Mouse (Mus musculus): ENCODE measurements around the gene Agrp. TPM values are rescaled to one million over a fixed set of nuclear protein-coding genes. Genes with fewer than 3 reads are reported as not detected.
A peak's percentile ranks its signal among the peaks of the same experiment; 100 is the strongest.

Gene Agrp
- polyA plus RNA-seq, 1 experiment from 2014 or later, result 0.69 TPM

DNA sequence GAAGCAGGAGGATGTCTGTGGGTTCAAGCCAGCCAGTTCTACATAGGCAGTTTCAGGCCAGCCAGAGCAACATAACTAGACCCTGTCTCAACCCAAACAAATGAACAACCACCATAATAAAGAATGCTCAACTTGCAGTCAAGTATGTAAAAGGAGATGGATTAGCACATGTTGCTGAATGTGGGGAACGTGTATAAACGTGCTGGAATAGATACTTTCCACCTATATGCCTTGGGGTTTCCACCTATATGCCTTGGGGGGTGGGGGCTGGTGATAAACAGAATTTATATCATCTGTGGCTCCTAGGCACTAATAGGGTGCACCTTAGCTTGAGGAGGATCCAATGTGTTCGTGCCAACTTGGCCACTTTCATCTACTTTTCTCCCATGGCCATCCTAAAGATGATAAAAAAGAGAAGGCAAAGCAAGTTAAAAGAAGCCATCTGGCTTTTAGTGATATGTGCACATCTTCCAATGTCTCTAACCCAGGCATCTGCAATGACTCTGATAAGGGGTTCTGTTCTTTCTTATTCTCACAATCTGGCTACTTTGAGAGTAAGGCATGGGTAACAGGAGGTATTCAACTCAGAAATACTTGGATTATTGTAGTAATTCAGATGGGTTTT, 95.0 kb downstream of the Agrp start:
- ATAC-seq (replicated peaks), result no peak
- peaks cover 19% of the 10 kb centered on the region for H3K36me3 ChIP-seq
- H3K4me1 ChIP-seq, result 0 out of 2 replicates have a peak, but pooled peaks cover 4% of the 10 kb centered on the region
- WGBS, result 84% methylated on average over 3 of the region's 3 CpGs
- H3K4me2 ChIP-seq (replicated peaks), result no peak overlapping the region
- no peak overlapping the region for H3K27ac ChIP-seq (replicated peaks)
- no peaks in the 10 kb centered on the region for H3K27me3 ChIP-seq
- H3K9me3 ChIP-seq, result no peaks in the 10 kb centered on the region
- H3K9ac ChIP-seq (replicated peaks), result no peak overlapping the region
- no peak overlapping the region for H3K4me3 ChIP-seq

DNA sequence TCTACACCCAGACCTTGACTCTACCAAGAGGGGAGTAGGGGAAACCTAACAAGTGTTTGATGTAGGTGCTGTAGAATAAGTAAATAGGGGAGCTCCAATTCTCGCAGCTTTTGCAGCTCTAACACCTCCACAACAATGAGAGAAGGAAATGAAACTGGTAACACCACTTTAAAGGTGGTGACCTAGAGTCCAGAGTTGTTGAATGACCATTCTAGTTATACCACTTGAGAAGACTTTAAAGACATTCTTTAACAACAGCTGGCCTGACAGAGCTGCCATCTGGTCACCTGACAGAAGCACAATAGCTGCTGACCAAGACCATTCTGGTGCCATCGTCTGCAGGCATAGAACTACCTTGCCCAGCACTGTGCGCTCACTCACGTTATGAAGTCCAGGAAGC, 98.3 kb downstream of the Agrp start:
- H3K9me3 ChIP-seq, result no peaks in the 10 kb centered on the region
- H3K36me3 ChIP-seq, result peaks cover 28% of the 10 kb centered on the region
- H3K4me3 ChIP-seq, result no peak overlapping the region
- WGBS, result 91% methylated on average over 4 of the region's 4 CpGs
- no peaks in the 10 kb centered on the region for H3K27me3 ChIP-seq
- no peak overlapping the region for H3K4me2 ChIP-seq (replicated peaks)
- no peak for ATAC-seq (replicated peaks)
- no peak overlapping the region for H3K9ac ChIP-seq (replicated peaks)
- H3K27ac ChIP-seq (replicated peaks), result no peak overlapping the region
- H3K4me1 ChIP-seq, result no peaks in the 10 kb centered on the region

DNA sequence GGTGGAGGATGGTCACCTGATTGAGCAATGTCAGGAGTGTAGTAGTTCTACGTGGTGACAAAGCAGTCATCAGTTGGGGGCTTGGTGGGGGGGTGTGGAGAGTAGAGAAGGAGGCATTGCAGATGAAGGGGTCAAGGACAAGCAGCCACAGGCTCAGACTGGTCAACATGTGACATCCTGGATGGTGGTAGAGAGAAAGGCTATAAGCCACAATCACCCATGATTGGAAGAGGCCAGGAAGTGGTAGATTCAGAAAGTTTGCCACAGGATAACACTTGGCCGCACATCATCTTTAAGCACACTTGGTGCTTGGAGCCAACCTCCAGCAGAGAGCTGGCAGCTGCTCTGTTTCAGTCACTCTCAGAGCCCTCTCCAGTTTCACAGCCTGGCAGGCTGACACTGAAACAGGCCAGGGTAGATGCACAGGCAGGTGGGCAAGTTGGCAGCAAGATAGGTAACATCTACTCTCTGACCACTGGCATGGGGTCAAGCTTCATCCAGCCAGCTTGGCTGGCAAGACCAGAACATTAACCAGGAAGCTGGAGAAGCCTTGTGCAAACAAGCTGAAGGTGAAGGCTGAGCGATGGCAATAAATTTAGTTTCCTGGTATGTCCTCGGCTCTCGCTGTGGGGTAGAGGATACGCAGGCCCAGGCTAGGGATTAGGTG, 100.0 kb downstream of the Agrp start:
- Histone ChIP-seq H3K4me2 (replicated peaks) (no peak overlapping the region), H3K4me3 (no peak overlapping the region), H3K9me3 (no peaks in the 10 kb centered on the region), H3K27me3 (no peaks in the 10 kb centered on the region), H3K4me1 (no peaks in the 10 kb centered on the region), H3K27ac (replicated peaks) (no peak overlapping the region), H3K36me3 (peaks cover 31% of the 10 kb centered on the region), H3K9ac (replicated peaks) (no peak overlapping the region)
- WGBS, result 89% methylated on average over 6 of the region's 6 CpGs
- no peak for ATAC-seq (replicated peaks)

DNA sequence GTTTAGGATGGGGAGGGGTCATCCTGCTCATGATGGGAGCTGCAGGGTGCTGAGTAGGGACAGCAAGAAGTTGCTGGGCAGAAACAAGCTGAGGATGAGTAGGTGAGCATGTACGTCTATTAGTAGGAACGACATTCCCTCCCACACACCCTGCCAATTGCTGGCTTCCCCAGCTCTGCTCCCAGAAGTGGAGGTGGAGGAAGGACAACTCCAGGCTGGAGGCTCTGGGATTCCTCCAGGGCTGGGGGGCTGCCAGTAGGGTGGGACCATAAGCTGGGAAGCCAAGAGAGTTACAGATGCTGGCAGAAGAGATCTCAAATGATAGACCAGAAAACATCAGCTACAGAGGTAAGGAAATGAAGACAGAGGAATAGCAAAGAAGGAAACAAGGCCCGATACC, 100.6 kb downstream of the Agrp start:
- H3K36me3 ChIP-seq, result peaks cover 29% of the 10 kb centered on the region
- no peak overlapping the region for H3K4me2 ChIP-seq (replicated peaks)
- no peak overlapping the region for H3K4me3 ChIP-seq
- no peaks in the 10 kb centered on the region for H3K4me1 ChIP-seq
- no peak for ATAC-seq (replicated peaks)
- WGBS, result 92% methylated on average over 3 of the region's 3 CpGs
- no peak overlapping the region for H3K27ac ChIP-seq (replicated peaks)
- H3K9ac ChIP-seq (replicated peaks), result no peak overlapping the region
- H3K9me3 ChIP-seq, result no peaks in the 10 kb centered on the region
- no peaks in the 10 kb centered on the region for H3K27me3 ChIP-seq

DNA sequence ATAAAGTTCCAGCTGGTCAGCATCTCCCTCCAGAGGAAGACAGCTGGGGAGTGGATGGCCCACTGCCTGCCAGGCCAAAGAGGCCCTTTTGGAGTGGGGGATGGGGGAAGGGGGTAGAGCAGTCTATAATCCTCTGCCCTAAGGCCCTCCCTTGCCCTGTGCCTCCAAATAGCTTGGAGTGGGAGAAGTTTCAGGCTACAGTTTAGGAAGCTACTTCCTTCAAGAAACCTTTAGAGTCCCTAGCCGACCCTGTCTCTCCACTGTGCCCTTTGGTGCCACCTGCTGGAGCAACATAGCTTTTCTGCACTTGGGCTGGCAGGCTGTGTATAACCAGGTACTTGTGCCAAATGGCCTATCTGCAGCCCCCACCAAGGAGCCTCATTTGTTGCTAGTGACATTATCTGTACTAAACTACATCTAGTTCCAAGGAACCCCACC, 103.3 kb downstream of the Agrp start:
- H3K27ac ChIP-seq (replicated peaks), result no peak overlapping the region
- H3K4me1 ChIP-seq, result no peaks in the 10 kb centered on the region
- ATAC-seq (replicated peaks), result peak; percentile 57; the same call in 1 of the 2 replicates
- H3K9me3 ChIP-seq, result no peaks in the 10 kb centered on the region
- H3K9ac ChIP-seq (replicated peaks), result no peak overlapping the region
- H3K36me3 ChIP-seq, result peaks cover 41% of the 10 kb centered on the region
- H3K4me3 ChIP-seq, result no peak overlapping the region
- no peak overlapping the region for H3K4me2 ChIP-seq (replicated peaks)
- no peaks in the 10 kb centered on the region for H3K27me3 ChIP-seq
- 0% methylated on average over 1 of the region's 1 CpGs for WGBS

DNA sequence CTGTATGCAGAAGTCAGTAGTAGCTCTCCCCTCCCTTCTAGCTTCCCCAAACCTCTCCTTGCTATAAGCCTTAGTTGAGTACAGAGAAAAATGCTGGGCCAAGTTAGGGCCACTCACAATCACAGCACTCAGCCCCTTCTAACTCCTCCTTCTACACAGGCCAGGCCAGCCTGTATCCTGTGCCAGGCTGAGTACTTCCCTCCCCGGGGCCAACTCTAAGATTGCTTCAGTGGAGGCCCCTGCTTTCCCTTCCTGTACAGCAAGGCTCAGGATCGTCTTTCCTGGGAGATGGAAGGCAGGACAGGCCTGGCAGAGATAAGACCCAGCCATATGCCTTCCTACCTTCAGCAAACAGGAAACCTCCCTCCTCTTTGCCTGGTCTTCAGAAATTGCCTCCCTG, 103.8 kb downstream of the Agrp start:
- H3K27ac ChIP-seq (replicated peaks), result no peak overlapping the region
- no peak for ATAC-seq (replicated peaks)
- no peaks in the 10 kb centered on the region for H3K9me3 ChIP-seq
- H3K36me3 ChIP-seq, result peaks cover 42% of the 10 kb centered on the region
- H3K9ac ChIP-seq (replicated peaks), result no peak overlapping the region
- no peaks in the 10 kb centered on the region for H3K4me1 ChIP-seq
- H3K4me3 ChIP-seq, result no peak overlapping the region
- no peak overlapping the region for H3K4me2 ChIP-seq (replicated peaks)
- no peaks in the 10 kb centered on the region for H3K27me3 ChIP-seq
- 46% methylated on average over 2 of the region's 2 CpGs for WGBS

DNA sequence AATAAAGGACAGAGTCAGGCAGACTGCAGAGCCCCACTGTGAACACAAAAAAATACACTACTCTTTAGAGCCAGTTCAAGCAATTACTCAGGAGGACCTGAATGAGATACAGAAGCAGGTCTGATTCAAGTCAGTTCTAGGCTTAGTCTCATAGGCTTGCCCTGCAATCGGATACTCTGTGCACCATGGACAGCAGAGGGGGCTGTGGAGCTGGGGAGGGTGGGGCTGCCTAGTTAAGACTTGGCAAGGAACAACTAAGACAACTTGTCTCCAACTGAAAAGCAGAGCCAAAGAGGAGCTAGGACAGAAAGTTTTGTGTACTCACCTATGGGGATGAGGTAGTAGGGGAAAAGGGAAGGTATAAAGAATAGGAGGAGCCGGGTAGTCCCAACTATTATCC, 105.4 kb downstream of the Agrp start:
- Histone ChIP-seq H3K36me3 (peaks cover 41% of the 10 kb centered on the region), H3K9ac (replicated peaks) (no peak overlapping the region), H3K27me3 (no peaks in the 10 kb centered on the region), H3K4me3 (no peak overlapping the region), H3K27ac (replicated peaks) (no peak overlapping the region), H3K9me3 (no peaks in the 10 kb centered on the region), H3K4me2 (replicated peaks) (no peak overlapping the region), H3K4me1 (no peaks in the 10 kb centered on the region)
- ATAC-seq (replicated peaks), result no peak
- 56% methylated on average over 2 of the region's 2 CpGs for WGBS

DNA sequence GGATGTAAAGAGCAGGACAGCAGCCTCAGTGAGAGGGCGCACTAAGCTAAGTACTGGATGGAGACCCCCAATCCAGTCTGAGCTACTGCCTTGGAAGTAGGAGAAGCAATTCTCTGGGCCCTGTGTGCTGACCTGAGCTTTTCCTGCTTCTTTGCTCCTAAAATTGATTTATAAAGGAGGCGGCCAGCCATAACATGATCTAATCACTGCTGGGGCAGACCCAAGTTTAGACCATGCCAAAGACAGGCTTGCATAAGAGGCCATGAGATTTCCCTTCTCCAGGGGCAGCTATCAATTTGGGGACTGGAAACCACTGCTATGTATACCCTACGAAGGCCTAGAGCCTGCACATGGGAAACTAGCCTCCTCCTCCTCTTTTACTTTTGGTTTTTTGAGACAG, 107.9 kb downstream of the Agrp start:
- Histone ChIP-seq H3K4me1 (no peaks in the 10 kb centered on the region), H3K27me3 (no peaks in the 10 kb centered on the region), H3K36me3 (peaks cover 44% of the 10 kb centered on the region), H3K4me3 (no peak overlapping the region), H3K9ac (replicated peaks) (no peak overlapping the region), H3K9me3 (no peaks in the 10 kb centered on the region), H3K4me2 (replicated peaks) (no peak overlapping the region), H3K27ac (replicated peaks) (no peak overlapping the region)
- no peak for ATAC-seq (replicated peaks)
- 82% methylated on average over 3 of the region's 3 CpGs for WGBS

DNA sequence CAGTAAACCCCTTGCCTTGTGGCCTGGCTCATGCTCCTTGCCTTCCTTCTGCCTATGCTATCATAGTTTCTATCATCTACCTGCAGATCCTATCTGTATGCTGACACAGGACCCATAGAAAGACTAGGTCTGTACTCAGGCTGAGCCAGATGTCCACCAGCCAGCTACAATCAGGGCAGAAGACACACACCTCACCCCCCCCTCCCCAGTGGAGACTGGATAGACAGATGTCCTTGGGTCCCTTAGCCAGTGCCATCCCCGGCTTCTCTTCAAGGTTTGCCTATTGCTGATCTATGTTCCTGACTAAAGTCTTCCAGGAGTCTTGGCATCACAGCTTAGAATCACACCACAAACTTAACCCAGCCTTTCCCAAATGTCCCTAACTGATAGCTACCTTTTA, 109.0 kb downstream of the Agrp start:
- no peak overlapping the region for H3K4me2 ChIP-seq (replicated peaks)
- no peak overlapping the region for H3K27ac ChIP-seq (replicated peaks)
- no peaks in the 10 kb centered on the region for H3K4me1 ChIP-seq
- no peaks in the 10 kb centered on the region for H3K9me3 ChIP-seq
- WGBS, result 100% methylated on average over 1 of the region's 1 CpGs
- no peak for ATAC-seq (replicated peaks)
- peaks cover 44% of the 10 kb centered on the region for H3K36me3 ChIP-seq
- H3K4me3 ChIP-seq, result no peak overlapping the region
- no peaks in the 10 kb centered on the region for H3K27me3 ChIP-seq
- no peak overlapping the region for H3K9ac ChIP-seq (replicated peaks)

DNA sequence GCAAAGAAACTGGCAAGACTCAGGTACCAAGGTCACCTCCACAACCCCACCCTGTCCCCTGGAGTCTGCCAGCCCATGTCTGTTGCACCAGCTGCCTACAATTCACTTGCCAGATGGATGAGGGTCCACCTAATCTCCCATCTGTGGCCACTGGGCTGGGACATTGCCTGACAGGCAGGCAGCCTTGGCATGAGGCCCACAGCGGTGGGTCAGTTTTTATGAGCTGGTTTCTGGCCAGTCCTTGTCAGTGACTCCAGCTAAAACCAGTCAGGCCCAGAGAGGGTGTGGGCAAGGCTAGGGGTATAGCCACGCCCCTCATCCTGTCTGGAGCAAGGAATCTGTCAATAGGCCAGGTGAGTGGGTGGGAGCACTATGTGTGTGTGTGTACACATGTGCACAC, 110.1 kb downstream of the Agrp start:
- Histone ChIP-seq H3K36me3 (peaks cover 48% of the 10 kb centered on the region), H3K4me2 (replicated peaks) (no peak overlapping the region), H3K4me3 (no peak overlapping the region), H3K9ac (replicated peaks) (no peak overlapping the region), H3K4me1 (no peaks in the 10 kb centered on the region), H3K9me3 (no peaks in the 10 kb centered on the region), H3K27me3 (no peaks in the 10 kb centered on the region), H3K27ac (replicated peaks) (no peak overlapping the region)
- 95% methylated on average over 2 of the region's 2 CpGs for WGBS
- no peak for ATAC-seq (replicated peaks)

DNA sequence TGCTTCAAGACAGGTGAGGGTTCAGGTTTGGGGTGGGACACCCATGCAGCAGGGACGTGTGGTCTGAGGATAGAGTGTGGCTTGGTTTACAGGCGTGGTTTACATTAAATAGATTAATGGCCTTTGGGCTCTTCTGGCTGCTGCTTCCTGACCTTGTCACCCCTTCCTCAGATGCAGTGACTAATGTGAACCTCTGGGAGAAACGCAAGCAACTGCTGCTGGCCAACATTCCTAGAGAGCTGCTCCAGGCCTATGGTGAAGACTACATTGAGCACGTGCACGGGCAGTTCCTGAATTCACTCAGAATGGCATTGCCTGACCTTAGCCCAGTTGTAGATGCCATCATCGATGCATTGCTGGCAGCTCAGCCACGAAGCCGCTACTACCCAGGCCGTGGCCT, 114.3 kb downstream of the Agrp start:
- Histone ChIP-seq H3K36me3 (peaks cover 25% of the 10 kb centered on the region), H3K27me3 (peaks cover 6% of the 10 kb centered on the region; the same call in 1 of the 2 replicates), H3K4me2 (replicated peaks) (no peak overlapping the region), H3K9ac (replicated peaks) (no peak overlapping the region), H3K4me1 (peaks cover 12% of the 10 kb centered on the region), H3K4me3 (no peak overlapping the region), H3K9me3 (no peaks in the 10 kb centered on the region), H3K27ac (replicated peaks) (no peak overlapping the region)
- no peak for ATAC-seq (replicated peaks)
- 94% methylated on average over 9 of the region's 9 CpGs for WGBS

DNA sequence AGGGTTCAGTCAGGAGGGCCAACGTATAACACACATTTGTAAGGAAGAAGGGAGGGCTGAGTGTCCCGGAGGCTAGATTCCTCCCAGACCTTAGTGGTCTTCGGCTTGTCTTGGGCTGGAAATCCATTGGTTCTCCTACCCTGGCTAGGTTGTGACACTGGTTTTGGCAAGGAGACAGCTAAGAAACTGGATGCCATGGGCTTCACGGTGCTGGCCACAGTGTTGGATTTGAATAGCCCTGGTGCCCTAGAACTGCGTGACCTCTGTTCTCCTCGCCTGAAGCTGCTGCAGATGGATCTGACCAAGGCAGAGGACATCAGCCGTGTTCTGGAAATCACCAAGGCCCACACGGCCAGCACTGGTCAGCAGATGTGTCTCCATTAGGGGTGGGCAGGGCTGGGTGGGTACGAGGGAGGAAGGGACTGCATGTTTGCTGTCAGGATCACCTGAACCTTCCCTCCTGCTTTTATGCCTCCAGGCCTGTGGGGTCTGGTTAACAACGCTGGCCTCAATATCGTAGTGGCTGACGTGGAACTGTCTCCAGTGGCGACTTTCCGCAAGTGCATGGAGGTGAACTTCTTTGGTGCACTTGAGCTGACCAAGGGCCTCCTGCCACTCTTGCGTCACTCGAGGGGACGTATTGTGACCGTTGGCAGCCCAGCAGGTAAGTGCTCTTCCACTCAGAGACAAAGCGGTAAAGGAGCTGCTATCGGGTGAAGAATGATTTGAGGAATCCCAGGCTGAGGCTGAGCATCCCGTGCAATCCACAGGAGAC, 115.0 kb downstream of the Agrp start:
- ATAC-seq (replicated peaks), result no peak
- H3K27ac ChIP-seq (replicated peaks), result no peak overlapping the region
- 88% methylated on average over 21 of the region's 21 CpGs for WGBS

More for the DNA sequence above, 115.0 kb downstream of the Agrp start:
- peaks cover 12% of the 10 kb centered on the region for H3K27me3 ChIP-seq
- H3K9ac ChIP-seq (replicated peaks), result no peak overlapping the region
- no peak overlapping the region for H3K4me3 ChIP-seq
- H3K4me2 ChIP-seq (replicated peaks), result no peak overlapping the region
- H3K4me1 ChIP-seq, result peaks cover 12% of the 10 kb centered on the region
- no peaks in the 10 kb centered on the region for H3K9me3 ChIP-seq
- H3K36me3 ChIP-seq, result peaks cover 23% of the 10 kb centered on the region
